Mouse (Mus musculus): ENCODE data around the gene Adgrg5. TPM values are rescaled to one million over a fixed set of nuclear protein-coding genes. Genes with fewer than 3 reads are reported as not detected.

The Adgrg5 gene
- polyA plus RNA-seq, 1 experiment from 2014 or later: 0.22 TPM

DNA sequence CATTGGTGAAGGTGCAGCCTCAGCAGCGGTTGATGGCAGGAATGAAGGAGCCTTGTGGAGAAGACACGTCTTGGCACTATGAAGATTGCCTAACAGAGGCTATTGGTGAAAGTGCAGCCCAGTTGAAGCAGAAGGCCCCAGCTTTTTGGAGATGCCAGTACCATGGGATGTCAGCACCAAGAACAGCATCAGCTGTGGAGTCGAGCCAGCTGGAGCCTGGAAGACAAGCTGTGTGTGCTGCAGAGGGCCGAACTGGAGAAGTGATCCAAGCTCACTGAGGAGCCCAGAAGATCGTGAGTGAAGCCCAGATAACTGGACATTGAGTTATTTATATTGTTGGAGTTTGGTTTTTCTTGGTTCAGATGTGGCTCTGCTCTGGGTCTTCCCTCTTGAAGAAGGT is 28.6 kb downstream of the Adgrg5 start:
- no peak overlapping the region for H3K9ac ChIP-seq
- ATAC-seq (ENCODE audit: insufficient number of reproducible peaks, low FRiP score, low TSS enrichment, low read depth): no peak
- 70% methylated on average over 5 of the region's 5 CpGs for WGBS

GRCm38 (mm10) chr8:94953624-94954367 is 30.3 kb downstream of the Adgrg5 start:
- H3K4me1 ChIP-seq: peaks cover 4% of the 10 kb centered on the region; the same call in 1 of the 2 replicates
- H3K27ac ChIP-seq: no peak overlapping the region
- 65% methylated on average over 7 of the region's 7 CpGs for WGBS
- no peaks in the 10 kb centered on the region for H3K27me3 ChIP-seq
- H3K9ac ChIP-seq: no peak overlapping the region
- no peak overlapping the region for H3K4me3 ChIP-seq
- no peak overlapping the region for H3K4me2 ChIP-seq
- ATAC-seq (ENCODE audit: insufficient number of reproducible peaks, low FRiP score, low TSS enrichment, low read depth): no peak
- H3K36me3 ChIP-seq: no peaks in the 10 kb centered on the region
- H3K9me3 ChIP-seq: no peaks in the 10 kb centered on the region

More for the DNA sequence above, 28.6 kb downstream of the Adgrg5 start:
- Histone ChIP-seq H3K27ac (no peak overlapping the region), H3K4me2 (no peak overlapping the region), H3K4me1 (peaks cover 4% of the 10 kb centered on the region; the same call in 1 of the 2 replicates), H3K9me3 (no peaks in the 10 kb centered on the region), H3K36me3 (no peaks in the 10 kb centered on the region), H3K4me3 (no peak overlapping the region), H3K27me3 (no peaks in the 10 kb centered on the region)

- no peaks in the 10 kb centered on the region for H3K9me3 ChIP-seq
- WGBS: 58% methylated on average over 7 of the region's 7 CpGs
- H3K4me1 ChIP-seq: peaks cover 4% of the 10 kb centered on the region; the same call in 1 of the 2 replicates
- H3K4me2 ChIP-seq: no peak overlapping the region
- H3K27me3 ChIP-seq: no peaks in the 10 kb centered on the region
- H3K4me3 ChIP-seq: no peak overlapping the region
- no peaks in the 10 kb centered on the region for H3K36me3 ChIP-seq
- no peak overlapping the region for H3K9ac ChIP-seq
- no peak overlapping the region for H3K27ac ChIP-seq
- ATAC-seq (ENCODE audit: insufficient number of reproducible peaks, low FRiP score, low TSS enrichment, low read depth): no peak
These were observed 30.9 kb downstream of the Adgrg5 start for GRCm38 (mm10) chr8:94954368-94954737.

DNA sequence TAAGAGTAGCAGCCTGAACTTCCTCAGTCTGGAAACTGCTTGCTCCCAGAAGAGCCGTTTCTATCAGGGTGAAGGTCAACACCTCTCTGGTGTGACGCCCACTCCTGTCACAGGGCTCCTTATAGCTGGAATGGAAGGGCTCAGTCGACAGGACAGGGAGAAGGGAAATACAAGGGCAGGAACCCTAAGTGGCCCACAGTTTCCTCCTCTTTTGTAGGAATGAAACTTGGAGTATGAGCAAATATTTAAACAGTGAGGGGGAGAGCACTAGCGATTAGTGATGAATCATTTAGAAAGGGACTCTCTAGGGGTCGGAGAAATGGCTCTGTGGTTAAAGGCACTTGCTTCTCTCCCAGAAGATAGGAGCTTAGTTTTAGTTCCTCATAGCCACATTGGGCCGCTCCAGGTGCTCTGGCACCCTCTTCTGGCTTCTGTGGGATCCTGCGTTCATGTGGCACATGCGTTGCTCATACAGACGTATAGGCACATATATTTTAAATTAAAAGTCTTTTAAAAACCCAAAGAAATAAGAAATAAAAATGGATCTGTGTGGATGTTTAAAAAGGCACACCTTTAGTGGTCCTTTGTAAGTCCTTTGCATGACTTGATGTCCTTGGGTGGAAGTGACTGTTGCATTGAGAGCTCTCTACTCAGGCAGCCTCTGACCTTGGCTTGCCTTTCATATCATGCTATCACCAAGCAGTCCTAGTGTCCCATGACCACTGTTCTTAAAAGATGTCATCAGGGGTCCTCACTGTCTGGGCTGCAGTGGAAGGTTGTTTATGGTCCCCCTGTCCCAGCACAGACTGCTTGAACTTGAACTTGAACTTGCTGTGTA is 31.6 kb downstream of the Adgrg5 start:
- H3K27me3 ChIP-seq: no peaks in the 10 kb centered on the region
- no peak overlapping the region for H3K4me3 ChIP-seq
- H3K27ac ChIP-seq: no peak overlapping the region
- no peak overlapping the region for H3K9ac ChIP-seq
- no peak for ATAC-seq (ENCODE audit: insufficient number of reproducible peaks, low FRiP score, low TSS enrichment, low read depth)
- H3K4me1 ChIP-seq: peaks cover 4% of the 10 kb centered on the region; the same call in 1 of the 2 replicates
- H3K36me3 ChIP-seq: no peaks in the 10 kb centered on the region
- 27% methylated on average over 9 of the region's 9 CpGs for WGBS
- H3K9me3 ChIP-seq: no peaks in the 10 kb centered on the region
- no peak overlapping the region for H3K4me2 ChIP-seq

DNA sequence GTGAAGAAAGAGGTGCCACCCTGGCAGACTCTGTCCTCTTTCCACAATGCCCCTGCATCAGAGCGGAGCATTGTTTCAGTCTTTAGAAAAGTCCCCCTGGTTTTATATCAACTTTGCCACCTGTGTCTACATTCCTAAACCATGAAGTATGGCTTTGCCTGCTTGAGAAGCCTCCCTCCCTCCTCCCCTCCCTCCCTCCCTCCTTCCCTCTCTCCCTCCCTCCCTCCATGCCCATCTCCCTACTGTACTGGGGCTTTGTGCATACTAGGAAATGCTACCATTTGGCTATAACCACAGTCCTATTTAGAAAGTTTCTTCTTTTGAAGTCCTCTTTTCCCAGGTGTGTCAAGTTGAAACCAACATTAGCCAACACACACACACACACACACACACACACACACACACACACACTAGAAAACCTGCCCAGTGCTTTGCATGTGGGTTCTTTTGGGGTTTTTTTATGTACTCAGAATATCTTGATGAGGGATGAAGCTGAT is 32.6 kb downstream of the Adgrg5 start:
- H3K9me3 ChIP-seq: no peaks in the 10 kb centered on the region
- WGBS: 76% methylated on average over 1 of the region's 1 CpGs
- no peak overlapping the region for H3K27ac ChIP-seq
- ATAC-seq (ENCODE audit: insufficient number of reproducible peaks, low FRiP score, low TSS enrichment, low read depth): no peak
- no peak overlapping the region for H3K9ac ChIP-seq
- no peak overlapping the region for H3K4me3 ChIP-seq
- H3K36me3 ChIP-seq: no peaks in the 10 kb centered on the region
- H3K4me2 ChIP-seq: no peak overlapping the region
- H3K27me3 ChIP-seq: no peaks in the 10 kb centered on the region
- peaks cover 4% of the 10 kb centered on the region; the same call in 1 of the 2 replicates for H3K4me1 ChIP-seq

DNA sequence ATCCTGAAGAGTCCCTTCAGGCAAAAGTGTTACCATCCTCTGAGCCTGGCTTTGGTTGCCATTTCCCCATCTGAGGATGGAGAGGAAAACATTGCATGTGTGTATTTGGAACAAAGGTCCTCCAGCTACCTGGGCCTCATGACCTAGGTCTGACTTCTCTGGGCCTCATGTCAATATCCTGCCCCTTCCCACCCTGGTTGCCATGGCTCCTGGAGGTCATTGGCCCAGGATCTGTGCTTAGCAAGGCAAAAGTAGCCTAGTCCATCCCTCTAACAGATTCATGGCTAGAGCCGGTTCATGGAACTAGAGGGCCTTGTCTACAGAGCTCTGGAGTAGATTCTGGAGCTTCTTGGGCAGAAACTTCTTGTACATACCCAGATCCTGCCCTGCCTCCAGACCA is 38.7 kb downstream of the Adgrg5 start:
- Histone ChIP-seq H3K4me3 (no peak overlapping the region), H3K36me3 (no peaks in the 10 kb centered on the region), H3K27ac (no peak overlapping the region)

DNA sequence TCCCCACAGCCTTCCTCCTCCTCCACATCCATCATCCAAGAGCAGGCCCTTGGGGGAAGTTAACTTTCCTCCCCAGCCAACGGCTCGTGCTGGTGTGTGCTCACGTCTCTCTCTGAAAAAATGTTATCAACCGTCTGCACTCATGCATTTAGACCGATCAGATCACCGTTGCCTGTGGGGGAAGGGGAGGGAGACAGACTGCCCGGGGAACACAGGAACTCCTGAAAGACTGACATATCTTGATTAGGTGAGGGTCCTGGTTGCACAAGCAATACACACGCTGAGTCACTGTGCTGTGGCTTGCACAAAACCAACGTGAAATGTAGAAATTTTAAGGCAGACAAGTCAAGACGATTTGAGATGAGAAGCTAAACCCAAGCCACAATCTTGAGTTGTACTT is 41.3 kb downstream of the Adgrg5 start:
- ATAC-seq (ENCODE audit: insufficient number of reproducible peaks, low FRiP score, low TSS enrichment, low read depth): no peak

More for the DNA sequence above, 38.7 kb downstream of the Adgrg5 start:
- no peak for ATAC-seq (ENCODE audit: insufficient number of reproducible peaks, low FRiP score, low TSS enrichment, low read depth)
- H3K4me2 ChIP-seq: no peak overlapping the region
- H3K9me3 ChIP-seq: no peaks in the 10 kb centered on the region
- 0 out of 2 replicates have a peak, but pooled peaks cover 3% of the 10 kb centered on the region for H3K4me1 ChIP-seq
- no peak overlapping the region for H3K9ac ChIP-seq
- no peaks in the 10 kb centered on the region for H3K27me3 ChIP-seq
- WGBS: 67% methylated on average over 1 of the region's 1 CpGs

GRCm38 (mm10) chr8:94966578-94966977 is 43.1 kb downstream of the Adgrg5 start:
- no peak overlapping the region for H3K9ac ChIP-seq
- ATAC-seq (ENCODE audit: insufficient number of reproducible peaks, low FRiP score, low TSS enrichment, low read depth): no peak
- no peak overlapping the region for H3K4me2 ChIP-seq
- no peaks in the 10 kb centered on the region for H3K9me3 ChIP-seq
- no peak overlapping the region for H3K27ac ChIP-seq
- 0 out of 2 replicates have a peak, but pooled peaks cover 3% of the 10 kb centered on the region for H3K4me1 ChIP-seq
- WGBS: 14% methylated on average over 7 of the region's 7 CpGs
- H3K27me3 ChIP-seq: no peaks in the 10 kb centered on the region
- no peaks in the 10 kb centered on the region for H3K36me3 ChIP-seq
- no peak overlapping the region for H3K4me3 ChIP-seq

More for the DNA sequence above, 41.3 kb downstream of the Adgrg5 start:
- 52% methylated on average over 10 of the region's 10 CpGs for WGBS
- H3K27ac ChIP-seq: no peak overlapping the region
- no peaks in the 10 kb centered on the region for H3K27me3 ChIP-seq
- no peak overlapping the region for H3K4me3 ChIP-seq
- H3K9ac ChIP-seq: no peak overlapping the region
- no peak overlapping the region for H3K4me2 ChIP-seq
- H3K9me3 ChIP-seq: no peaks in the 10 kb centered on the region
- 0 out of 2 replicates have a peak, but pooled peaks cover 3% of the 10 kb centered on the region for H3K4me1 ChIP-seq
- H3K36me3 ChIP-seq: no peaks in the 10 kb centered on the region

- Histone ChIP-seq H3K9me3 (no peaks in the 10 kb centered on the region), H3K4me2 (no peak overlapping the region), H3K36me3 (no peaks in the 10 kb centered on the region), H3K27ac (no peak overlapping the region), H3K9ac (no peak overlapping the region), H3K4me3 (no peak overlapping the region), H3K27me3 (no peaks in the 10 kb centered on the region), H3K4me1 (no peaks in the 10 kb centered on the region)
- ATAC-seq (ENCODE audit: insufficient number of reproducible peaks, low FRiP score, low TSS enrichment, low read depth): no peak
- 71% methylated on average over 4 of the region's 4 CpGs for WGBS
These were observed 43.6 kb downstream of the Adgrg5 start for GRCm38 (mm10) chr8:94967071-94967470.

GRCm38 (mm10) chr8:94967554-94967953 is 44.1 kb downstream of the Adgrg5 start:
- ATAC-seq (ENCODE audit: insufficient number of reproducible peaks, low FRiP score, low TSS enrichment, low read depth): no peak
- H3K4me3 ChIP-seq: no peak overlapping the region

GRCm38 (mm10) chr8:94973270-94973669 is 49.8 kb downstream of the Adgrg5 start:
- ATAC-seq (ENCODE audit: insufficient number of reproducible peaks, low FRiP score, low TSS enrichment, low read depth): no peak
- Histone ChIP-seq H3K36me3 (no peaks in the 10 kb centered on the region), H3K9me3 (no peaks in the 10 kb centered on the region), H3K4me2 (no peak overlapping the region), H3K27me3 (0 out of 2 replicates have a peak, but pooled peaks cover 3% of the 10 kb centered on the region), H3K27ac (no peak overlapping the region), H3K4me1 (peaks cover 21% of the 10 kb centered on the region), H3K4me3 (no peak overlapping the region), H3K9ac (no peak overlapping the region)
- 80% methylated on average over 9 of the region's 9 CpGs for WGBS

More at GRCm38 (mm10) chr8:94967554-94967953, 44.1 kb downstream of the Adgrg5 start:
- Histone ChIP-seq H3K9me3 (no peaks in the 10 kb centered on the region), H3K9ac (no peak overlapping the region), H3K27ac (no peak overlapping the region), H3K4me2 (no peak overlapping the region), H3K27me3 (no peaks in the 10 kb centered on the region), H3K4me1 (no peaks in the 10 kb centered on the region), H3K36me3 (no peaks in the 10 kb centered on the region)
- 66% methylated on average over 3 of the region's 3 CpGs for WGBS

GRCm38 (mm10) chr8:94973786-94974185 is 50.3 kb downstream of the Adgrg5 start:
- Histone ChIP-seq H3K27me3 (0 out of 2 replicates have a peak, but pooled peaks cover 4% of the 10 kb centered on the region), H3K9me3 (no peaks in the 10 kb centered on the region), H3K36me3 (no peaks in the 10 kb centered on the region), H3K4me3 (no peak overlapping the region), H3K4me1 (peaks cover 22% of the 10 kb centered on the region), H3K4me2 (no peak overlapping the region), H3K9ac (no peak overlapping the region), H3K27ac (no peak overlapping the region)
- WGBS: 83% methylated on average over 9 of the region's 9 CpGs
- ATAC-seq (ENCODE audit: insufficient number of reproducible peaks, low FRiP score, low TSS enrichment, low read depth): no peak
